Mouse (Mus musculus) neural tube, embryonic 14.5 days (tissue): ENCODE data around the gene Coq10a. TPM values are rescaled to one million over a fixed set of nuclear protein-coding genes. Genes with fewer than 3 reads are reported as not detected.

Experiments used
- ATAC-seq: fragments of 200-750 bp; cut with Nextera tagmentation; 2 replicates; pipeline ENCODE4 v1.8.0; 2017; ENCODE audit warnings: low read depth, mild to moderate bottlenecking, moderate TSS enrichment, moderate library complexity
- H3K27ac ChIP-seq: fragments of 300-500 bp; sonication (generic); 2 replicates; pipeline ENCODE4 v1.5.1; 2014; ENCODE audit warnings: low read depth, mild to moderate bottlenecking, control low read depth, low read length, moderate library complexity, mixed read lengths
- H3K27me3 ChIP-seq: fragments of 300-500 bp; sonication (generic); 2 replicates; pipeline ENCODE4 v1.6.1; 2014; ENCODE audit warnings: low read length; ENCODE audit not compliant: control insufficient read depth, insufficient read depth
- H3K36me3 ChIP-seq: fragments of 300-500 bp; sonication (generic); 2 replicates; pipeline ENCODE4 v1.6.1; 2014; ENCODE audit warnings: low read length, mixed read lengths; ENCODE audit not compliant: control insufficient read depth, insufficient read depth
- H3K4me1 ChIP-seq: fragments of 300-500 bp; sonication (generic); 2 replicates; pipeline ENCODE4 v1.6.1; 2014; ENCODE audit warnings: low read length; ENCODE audit not compliant: control insufficient read depth, insufficient read depth
- H3K4me2 ChIP-seq: fragments of 300-500 bp; sonication (generic); 2 replicates; pipeline ENCODE4 v1.6.1; 2014; ENCODE audit warnings: mild to moderate bottlenecking, low read depth, low read length, control low read depth
- H3K4me3 ChIP-seq: fragments of 300-500 bp; sonication (generic); 2 replicates; pipeline ENCODE4 v1.5.1; 2014; ENCODE audit warnings: low read depth, low read length, control low read depth, mixed read lengths
- H3K9ac ChIP-seq: fragments of 300-500 bp; sonication (generic); replicated peaks from 2 replicates; pipeline ENCODE4 v1.6.1; 2014; ENCODE audit warnings: low read depth, mild to moderate bottlenecking, control low read depth, low read length, mixed read lengths
- H3K9me3 ChIP-seq: fragments of 300-500 bp; sonication (generic); 2 replicates; pipeline ENCODE4 v1.6.1; 2016; ENCODE audit warnings: low read length; ENCODE audit not compliant: control insufficient read depth
- WGBS: fragments of 180-500 bp; shearing (Covaris S2); extraction: QIAGEN DNeasy Blood & Tissue Kit; methylation state at CpG from one replicate; pipeline ENCODE4 v1.1.7; 2014; 5-methylcytosine and 5-hydroxymethylcytosine counted together
- polyA plus RNA-seq: library from polyadenylated mRNA; unstranded; fragments of >200 nt; fragmentation: Nextera tagmentation; extraction: Ambion mirVana; gene quantifications from 2 replicates; pipeline ENCODE4 v1.2.1, GENCODE M21; 2014

Coq10a gene
- polyA plus RNA-seq, 1 experiment from 2014 or later, result 52.7 TPM

DNA sequence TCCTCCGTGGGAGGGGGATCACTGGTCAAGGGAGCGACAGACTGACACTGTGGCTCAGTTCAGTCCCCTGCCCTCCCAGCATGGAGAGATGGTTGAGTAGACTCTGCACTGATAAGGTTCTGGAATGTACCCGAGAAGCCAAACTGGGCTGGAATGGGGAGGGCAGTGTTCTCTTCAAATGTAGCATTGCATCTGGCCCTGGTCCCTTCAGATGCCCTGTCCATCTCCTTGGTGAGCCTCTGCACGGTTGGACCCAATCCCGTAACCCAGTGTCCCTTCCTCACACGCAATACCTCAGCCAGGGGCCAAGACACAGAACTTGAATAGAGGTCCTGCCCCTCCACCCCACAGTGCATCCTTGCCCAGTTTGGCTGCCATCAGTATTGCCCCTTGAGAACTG, 23.1 kb upstream of the Coq10a start:
- ATAC-seq, result no peak
- H3K9me3 ChIP-seq, result no peaks in the 10 kb centered on the region
- H3K27me3 ChIP-seq, result no peaks in the 10 kb centered on the region
- peaks cover 68% of the 10 kb centered on the region for H3K36me3 ChIP-seq
- H3K4me3 ChIP-seq, result no peak overlapping the region
- H3K4me1 ChIP-seq, result no peaks in the 10 kb centered on the region
- no peak overlapping the region for H3K4me2 ChIP-seq
- no peak overlapping the region for H3K27ac ChIP-seq
- 88% methylated on average over 6 of the region's 6 CpGs for WGBS
- H3K9ac ChIP-seq, result no peak overlapping the region

DNA sequence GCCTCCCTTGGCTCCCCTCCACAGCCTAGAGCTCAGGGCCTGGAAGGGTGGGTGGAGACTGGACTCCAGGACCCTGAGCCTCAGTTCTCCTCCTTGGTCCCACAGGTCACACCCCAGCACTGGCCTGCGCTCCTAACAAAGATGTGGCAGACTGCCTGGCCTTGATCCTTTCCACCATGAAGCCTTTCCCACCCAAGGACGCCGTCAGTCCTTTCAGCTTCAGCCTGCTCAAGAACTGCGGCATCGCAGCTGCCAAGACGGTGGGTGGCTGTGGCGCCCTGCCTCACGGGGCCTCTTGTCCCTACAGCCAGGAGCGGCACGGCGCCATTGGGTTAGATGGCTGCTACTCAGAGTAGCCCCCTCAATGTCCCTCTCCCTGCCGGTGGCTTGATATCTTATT, 21.6 kb upstream of the Coq10a start:
- Histone ChIP-seq H3K4me2 (no peak overlapping the region), H3K4me1 (no peaks in the 10 kb centered on the region), H3K27ac (no peak overlapping the region), H3K4me3 (no peak overlapping the region), H3K36me3 (peaks cover 82% of the 10 kb centered on the region), H3K27me3 (no peaks in the 10 kb centered on the region), H3K9me3 (no peaks in the 10 kb centered on the region), H3K9ac (no peak overlapping the region)
- 94% methylated on average over 12 of the region's 12 CpGs for WGBS
- no peak for ATAC-seq

DNA sequence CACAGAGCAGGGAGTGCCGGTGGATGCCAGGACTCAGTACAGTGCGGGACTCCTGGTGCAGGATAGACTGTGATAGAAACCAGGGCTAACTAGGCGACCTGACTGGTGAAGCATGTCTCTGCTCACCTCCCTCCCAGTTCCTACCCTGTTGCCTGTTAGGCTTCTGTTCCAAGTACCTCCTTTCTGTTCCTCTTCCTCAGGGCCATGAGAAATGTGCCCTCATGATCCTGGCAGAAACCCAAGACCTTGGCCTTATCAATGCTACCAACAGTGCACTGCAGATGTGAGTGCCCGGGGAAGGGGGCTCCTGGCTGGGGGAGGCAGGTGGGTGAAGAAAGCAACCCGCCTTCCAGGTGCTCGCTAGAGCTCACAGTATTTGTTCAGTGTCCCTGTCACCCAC, 20.8 kb upstream of the Coq10a start:
- H3K9me3 ChIP-seq, result no peaks in the 10 kb centered on the region
- no peaks in the 10 kb centered on the region for H3K27me3 ChIP-seq
- no peak overlapping the region for H3K4me3 ChIP-seq
- WGBS, result 88% methylated on average over 6 of the region's 6 CpGs
- peaks cover 82% of the 10 kb centered on the region for H3K36me3 ChIP-seq
- no peak overlapping the region for H3K27ac ChIP-seq
- no peak for ATAC-seq
- H3K4me2 ChIP-seq, result no peak overlapping the region
- H3K4me1 ChIP-seq, result no peaks in the 10 kb centered on the region
- H3K9ac ChIP-seq, result no peak overlapping the region

DNA sequence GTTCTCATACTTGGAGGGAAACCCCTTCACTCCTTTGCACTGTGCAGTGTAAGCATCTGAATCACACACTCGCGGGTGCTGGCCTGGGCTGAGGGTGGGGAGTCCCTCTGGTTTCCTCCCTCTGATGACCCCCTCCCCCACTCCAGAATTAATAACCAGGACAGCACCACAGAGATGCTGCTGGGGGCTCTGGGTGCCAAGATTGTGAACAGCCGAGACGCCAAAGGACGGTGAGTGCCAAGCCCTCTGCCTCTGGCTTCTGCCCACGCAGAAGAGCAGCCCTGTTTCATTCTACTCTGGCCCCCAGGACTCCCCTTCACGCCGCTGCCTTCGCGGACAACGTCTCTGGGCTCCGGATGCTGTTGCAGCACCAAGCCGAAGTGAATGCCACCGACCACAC, 20.1 kb upstream of the Coq10a start:
- H3K9me3 ChIP-seq, result no peaks in the 10 kb centered on the region
- H3K4me3 ChIP-seq, result no peak overlapping the region
- no peaks in the 10 kb centered on the region for H3K4me1 ChIP-seq
- H3K27ac ChIP-seq, result no peak overlapping the region
- no peak overlapping the region for H3K9ac ChIP-seq
- no peaks in the 10 kb centered on the region for H3K27me3 ChIP-seq
- ATAC-seq, result no peak
- H3K4me2 ChIP-seq, result no peak overlapping the region
- 93% methylated on average over 14 of the region's 14 CpGs for WGBS
- H3K36me3 ChIP-seq, result peaks cover 83% of the 10 kb centered on the region

DNA sequence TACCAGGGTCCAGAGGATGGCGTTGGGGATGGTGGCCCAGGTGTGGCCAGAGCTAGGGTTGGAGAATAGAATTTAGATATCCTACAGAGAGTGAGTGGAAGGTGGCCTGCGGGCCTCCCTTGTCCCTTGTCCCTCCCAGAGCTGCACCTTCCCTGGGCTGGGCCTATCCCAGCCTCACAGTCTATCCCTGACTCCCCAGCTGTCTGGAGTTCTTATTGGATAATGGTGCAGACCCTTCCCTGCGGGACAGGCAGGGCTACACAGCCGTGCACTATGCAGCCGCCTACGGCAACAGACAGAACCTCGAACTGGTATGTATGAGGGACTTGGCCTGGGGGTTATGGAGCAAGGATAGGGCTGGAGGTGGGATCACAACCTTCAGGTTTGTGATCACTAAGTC, 17.1 kb upstream of the Coq10a start:
- Histone ChIP-seq H3K9me3 (no peaks in the 10 kb centered on the region), H3K4me2 (no peak overlapping the region), H3K4me3 (no peak overlapping the region), H3K27ac (no peak overlapping the region), H3K36me3 (peaks cover 93% of the 10 kb centered on the region), H3K4me1 (no peaks in the 10 kb centered on the region), H3K27me3 (no peaks in the 10 kb centered on the region), H3K9ac (no peak overlapping the region)
- no peak for ATAC-seq
- 95% methylated on average over 7 of the region's 7 CpGs for WGBS

DNA sequence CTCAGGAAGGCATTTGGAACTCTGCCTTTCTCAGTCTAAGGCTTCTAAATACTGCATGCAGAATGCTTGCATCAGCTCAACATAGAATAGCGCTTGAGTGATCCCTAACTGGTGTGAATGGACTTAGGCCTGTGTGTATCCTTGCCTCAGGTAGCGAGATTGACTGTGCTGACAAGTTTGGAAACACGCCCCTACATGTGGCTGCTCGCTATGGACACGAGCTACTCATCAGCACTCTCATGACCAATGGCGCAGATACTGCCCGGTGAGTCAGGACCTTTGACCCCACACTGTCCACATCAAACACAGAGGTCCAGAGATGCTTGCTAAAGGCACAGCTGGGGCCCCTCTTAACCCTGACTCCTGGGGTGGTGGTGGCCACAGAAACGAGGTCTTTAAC, 13.7 kb upstream of the Coq10a start:
- Histone ChIP-seq H3K9ac (no peak overlapping the region), H3K4me3 (no peak overlapping the region), H3K36me3 (peaks cover 80% of the 10 kb centered on the region), H3K27ac (no peak overlapping the region), H3K4me2 (no peak overlapping the region), H3K9me3 (no peaks in the 10 kb centered on the region), H3K27me3 (no peaks in the 10 kb centered on the region), H3K4me1 (peaks cover 14% of the 10 kb centered on the region)
- 90% methylated on average over 8 of the region's 8 CpGs for WGBS
- ATAC-seq, result no peak

DNA sequence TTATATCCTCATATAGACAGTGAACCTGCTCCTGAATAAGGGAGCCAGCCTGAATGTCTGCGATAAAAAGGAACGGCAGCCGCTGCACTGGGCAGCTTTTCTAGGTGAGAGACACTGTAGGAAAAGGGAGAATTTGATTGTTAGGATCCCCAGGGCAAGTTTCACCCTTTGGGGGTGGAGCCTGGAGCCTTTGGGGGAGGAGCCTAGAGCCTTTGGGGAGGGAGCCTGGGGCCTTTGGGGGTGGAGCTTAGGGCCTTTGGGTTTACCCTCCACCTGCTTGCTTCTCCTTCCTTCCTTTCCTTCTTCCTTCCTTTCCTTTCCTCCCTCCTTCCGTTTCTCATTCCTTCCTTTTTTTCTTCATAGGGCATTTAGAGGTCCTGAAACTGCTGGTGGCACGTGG, 11.8 kb upstream of the Coq10a start:
- 90% methylated on average over 5 of the region's 5 CpGs for WGBS
- no peak overlapping the region for H3K4me2 ChIP-seq

DNA sequence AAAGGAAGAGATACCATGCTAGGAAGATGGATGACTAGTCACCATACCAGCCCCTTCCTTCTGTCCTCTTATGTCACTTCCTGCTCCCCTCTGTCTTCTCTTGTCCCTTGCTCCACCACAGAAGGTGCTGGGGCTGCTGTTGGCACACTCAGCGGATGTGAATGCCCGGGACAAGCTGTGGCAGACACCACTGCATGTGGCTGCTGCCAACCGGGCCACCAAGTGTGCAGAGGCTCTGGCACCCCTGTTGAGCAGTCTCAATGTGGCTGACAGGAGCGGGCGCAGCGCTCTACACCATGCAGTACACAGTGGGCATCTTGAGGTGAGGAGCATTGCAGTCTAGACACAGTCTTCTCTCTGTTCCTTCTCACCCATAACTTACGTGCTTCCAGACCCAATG, 10.5 kb upstream of the Coq10a start:
- no peak overlapping the region for H3K27ac ChIP-seq
- H3K4me1 ChIP-seq, result peaks cover 19% of the 10 kb centered on the region
- H3K9ac ChIP-seq, result no peak overlapping the region
- H3K4me3 ChIP-seq, result no peak overlapping the region
- H3K9me3 ChIP-seq, result no peaks in the 10 kb centered on the region
- 94% methylated on average over 7 of the region's 7 CpGs for WGBS
- no peak overlapping the region for H3K4me2 ChIP-seq
- no peaks in the 10 kb centered on the region; the same call in 1 of the 2 replicates for H3K27me3 ChIP-seq
- H3K36me3 ChIP-seq, result peaks cover 51% of the 10 kb centered on the region
- no peak for ATAC-seq

More for the DNA sequence above, 11.8 kb upstream of the Coq10a start:
- Histone ChIP-seq H3K9ac (no peak overlapping the region), H3K9me3 (no peaks in the 10 kb centered on the region), H3K27me3 (no peaks in the 10 kb centered on the region; the same call in 1 of the 2 replicates), H3K27ac (no peak overlapping the region), H3K4me1 (peaks cover 19% of the 10 kb centered on the region), H3K4me3 (no peak overlapping the region), H3K36me3 (peaks cover 62% of the 10 kb centered on the region)
- ATAC-seq, result no peak

DNA sequence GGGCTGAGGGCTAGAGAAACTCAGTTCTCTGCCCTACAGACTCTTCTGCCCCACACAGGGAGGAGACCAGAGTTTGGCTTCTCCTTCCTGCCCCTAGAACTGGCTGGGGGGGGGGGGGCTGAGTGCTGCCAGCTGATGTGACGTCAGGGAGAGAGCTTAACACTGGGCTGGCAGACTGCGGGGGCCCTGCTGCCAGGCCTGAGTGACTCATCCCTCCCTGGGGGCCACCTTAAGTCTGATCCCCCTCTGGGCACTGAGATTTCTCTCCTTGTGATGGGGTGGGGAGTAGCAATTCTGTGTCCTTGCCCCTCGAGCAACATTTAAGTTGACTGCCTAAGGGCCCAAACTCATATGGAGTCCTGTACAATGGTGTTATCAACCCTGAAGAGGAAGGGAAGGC, 9.7 kb upstream of the Coq10a start:
- Histone ChIP-seq H3K27ac (peak overlapping the region; percentile 94; the same call in 1 of the 2 replicates), H3K4me3 (peak overlapping the region; percentile 94), H3K27me3 (no peaks in the 10 kb centered on the region; the same call in 1 of the 2 replicates), H3K9ac (peak overlapping the region; percentile 98), H3K9me3 (no peaks in the 10 kb centered on the region), H3K4me2 (peak overlapping the region; percentile 77), H3K4me1 (peaks cover 19% of the 10 kb centered on the region), H3K36me3 (peaks cover 43% of the 10 kb centered on the region)
- WGBS, result 35% methylated on average over 3 of the region's 3 CpGs
- ATAC-seq, result no peak
